Mouse (Mus musculus) CD4-positive, CD25-positive, alpha-beta regulatory T cell, adult 9 weeks (primary cell): Measurements from ENCODE around the gene Lef1. TPM values are rescaled to one million over a fixed set of nuclear protein-coding genes. Genes with fewer than 3 reads are reported as not detected.

ENCODE experiments used
- polyA plus RNA-seq: library from polyadenylated mRNA; unstranded; fragments of 100-300 nt; shearing (Covaris generic); gene quantifications from one replicate; pipeline ENCODE4 v1.2.1, GENCODE M21; 2017

The Lef1 gene
- polyA plus RNA-seq: 356 TPM

GRCm38 (mm10) chr3:131110191-131111150 is at the start of gene Lef1:
Lef1 (plus strand) TSS chr3:131110471.

GRCm38 (mm10) chr3:131271559-131272373 is 161.5 kb downstream of the Lef1 start, which contains the start of gene Hadh:
Hadh (minus strand) TSS chr3:131272101.

Other genes with a start within 250 kb of the Lef1 start
- 77.6 TPM for gene Hadh, start 161.6 kb downstream of the Lef1 start, polyA plus RNA-seq
- gene Cyp2u1, start 192.8 kb downstream of the Lef1 start, polyA plus RNA-seq: 0.32 TPM